Mouse (Mus musculus): Measurements from ENCODE around the gene Kcna4. TPM values are rescaled to one million over a fixed set of nuclear protein-coding genes. Genes with fewer than 3 reads are reported as not detected.

The Kcna4 gene
- polyA plus RNA-seq, 1 experiment from 2014 or later, result 0.05 TPM

DNA sequence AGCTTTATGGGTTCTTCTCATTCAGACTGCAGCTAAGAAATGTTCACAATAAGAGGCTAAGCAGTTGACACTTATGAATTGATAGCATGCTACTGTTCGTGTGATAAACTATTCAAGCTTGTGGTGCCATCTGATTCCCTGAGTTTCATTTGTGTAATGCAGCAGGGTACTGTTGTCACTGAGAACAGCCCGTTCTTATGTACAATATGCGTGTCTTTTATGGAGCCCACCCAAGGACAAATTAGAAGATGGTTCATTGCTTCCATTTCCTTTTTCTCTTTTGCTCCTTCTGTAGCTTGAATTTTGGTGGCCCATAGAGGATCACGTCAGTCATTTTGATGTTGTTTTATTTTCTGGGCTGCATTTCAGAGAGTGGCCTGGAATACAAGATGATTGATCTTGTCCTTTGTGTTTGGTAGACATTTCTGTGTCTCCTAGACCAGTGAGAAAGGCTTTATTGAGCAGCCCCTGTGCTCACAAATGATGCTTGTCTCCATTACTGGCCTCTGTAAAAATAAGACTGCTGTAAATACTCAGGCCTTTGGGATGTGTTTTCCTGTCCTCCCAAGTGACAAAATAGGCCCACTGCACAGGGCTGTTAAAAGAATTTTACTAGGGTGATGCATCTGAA is 31.3 kb downstream of the Kcna4 start:
- Histone ChIP-seq H3K4me1 (replicated peaks) (no peaks in the 10 kb centered on the region), H3K27me3 (no peaks in the 10 kb centered on the region), H3K4me3 (replicated peaks) (no peak overlapping the region), H3K4me2 (no peak overlapping the region), H3K27ac (replicated peaks) (no peak overlapping the region), H3K9me3 (replicated peaks) (no peaks in the 10 kb centered on the region), H3K9ac (no peak overlapping the region), H3K36me3 (replicated peaks) (no peaks in the 10 kb centered on the region)
- 59% methylated on average over 4 of the region's 4 CpGs for WGBS (ENCODE audit: insufficient replicate concordance)
- no peak for ATAC-seq (ENCODE audit: insufficient read depth)

- no peak for ATAC-seq (ENCODE audit: insufficient read depth)
- no peaks in the 10 kb centered on the region for H3K9me3 ChIP-seq (replicated peaks)
- 70% methylated on average over 3 of the region's 3 CpGs for WGBS (ENCODE audit: insufficient replicate concordance)
- no peak overlapping the region for H3K27ac ChIP-seq (replicated peaks)
- no peak overlapping the region for H3K4me3 ChIP-seq (replicated peaks)
- no peak overlapping the region for H3K9ac ChIP-seq
- no peaks in the 10 kb centered on the region for H3K4me1 ChIP-seq (replicated peaks)
- no peak overlapping the region for H3K4me2 ChIP-seq
- no peaks in the 10 kb centered on the region for H3K27me3 ChIP-seq
- no peaks in the 10 kb centered on the region for H3K36me3 ChIP-seq (replicated peaks)
These were observed 33.7 kb downstream of the Kcna4 start for GRCm38 (mm10) chr2:107324090-107324489.

- WGBS (ENCODE audit: insufficient replicate concordance), result 81% methylated on average over 3 of the region's 3 CpGs
- ATAC-seq (ENCODE audit: insufficient read depth), result no peak
- Histone ChIP-seq H3K36me3 (replicated peaks) (no peaks in the 10 kb centered on the region), H3K4me1 (replicated peaks) (no peaks in the 10 kb centered on the region), H3K4me3 (replicated peaks) (no peak overlapping the region), H3K9ac (no peak overlapping the region), H3K27me3 (no peaks in the 10 kb centered on the region), H3K27ac (replicated peaks) (no peak overlapping the region), H3K4me2 (no peak overlapping the region), H3K9me3 (replicated peaks) (no peaks in the 10 kb centered on the region)
These were observed 36.8 kb downstream of the Kcna4 start for GRCm38 (mm10) chr2:107327276-107327675.

GRCm38 (mm10) chr2:107341291-107341690 is 50.9 kb downstream of the Kcna4 start:
- Histone ChIP-seq H3K4me2 (no peak overlapping the region), H3K9me3 (replicated peaks) (no peaks in the 10 kb centered on the region), H3K27ac (replicated peaks) (no peak overlapping the region), H3K27me3 (no peaks in the 10 kb centered on the region), H3K4me3 (replicated peaks) (no peak overlapping the region), H3K9ac (no peak overlapping the region), H3K4me1 (replicated peaks) (no peaks in the 10 kb centered on the region), H3K36me3 (replicated peaks) (no peaks in the 10 kb centered on the region)
- 62% methylated on average over 3 of the region's 3 CpGs for WGBS (ENCODE audit: insufficient replicate concordance)
- ATAC-seq (ENCODE audit: insufficient read depth), result no peak

DNA sequence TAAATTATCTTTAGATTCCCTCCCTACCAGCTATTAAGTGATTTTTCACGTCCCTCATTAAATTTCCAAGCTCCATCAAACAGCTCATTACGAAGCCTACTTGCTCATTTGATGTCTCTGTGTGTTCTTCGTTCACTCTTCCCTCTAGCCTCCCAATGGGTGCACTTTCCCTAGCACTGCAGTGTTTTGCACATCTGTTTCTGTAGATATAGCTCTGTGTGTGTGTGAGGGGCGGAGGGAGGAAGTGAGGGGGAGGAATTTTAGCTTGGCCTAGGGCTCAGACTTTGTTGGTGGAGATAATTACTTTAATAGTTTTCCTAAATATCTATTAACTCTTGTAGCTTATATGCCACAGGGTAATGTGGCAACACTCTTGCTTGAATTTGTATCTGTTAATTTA is 54.4 kb downstream of the Kcna4 start:
- no peak overlapping the region for H3K4me3 ChIP-seq (replicated peaks)
- 44% methylated on average over 4 of the region's 4 CpGs for WGBS (ENCODE audit: insufficient replicate concordance)
- no peaks in the 10 kb centered on the region for H3K9me3 ChIP-seq (replicated peaks)

DNA sequence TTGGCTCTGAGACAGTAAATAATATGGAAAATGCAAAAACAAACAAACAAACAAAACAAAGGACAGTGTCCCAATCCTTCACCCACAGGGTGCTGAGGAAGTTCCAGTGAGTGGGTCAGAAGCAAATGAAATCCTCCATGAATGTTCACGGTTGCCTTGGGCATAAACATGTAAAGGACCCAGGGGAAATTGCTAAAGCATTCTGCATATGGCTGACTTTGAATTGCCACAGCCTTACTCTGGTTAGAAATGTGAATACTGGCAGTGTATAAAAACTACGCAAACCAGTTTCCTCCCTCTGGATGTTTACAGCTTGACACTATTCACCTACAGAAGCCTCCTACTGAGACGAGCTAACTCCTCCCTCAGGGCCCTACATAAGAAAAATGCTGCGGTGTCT is 54.9 kb downstream of the Kcna4 start:
- no peak overlapping the region for H3K4me3 ChIP-seq (replicated peaks)
- no peak overlapping the region for H3K4me2 ChIP-seq
- no peak for ATAC-seq (ENCODE audit: insufficient read depth)
- 62% methylated on average over 4 of the region's 4 CpGs for WGBS (ENCODE audit: insufficient replicate concordance)
- H3K9me3 ChIP-seq (replicated peaks), result no peaks in the 10 kb centered on the region
- H3K27me3 ChIP-seq, result no peaks in the 10 kb centered on the region
- no peaks in the 10 kb centered on the region for H3K36me3 ChIP-seq (replicated peaks)
- H3K27ac ChIP-seq (replicated peaks), result no peak overlapping the region
- H3K9ac ChIP-seq, result no peak overlapping the region
- H3K4me1 ChIP-seq (replicated peaks), result no peaks in the 10 kb centered on the region

More for the DNA sequence above, 54.4 kb downstream of the Kcna4 start:
- Histone ChIP-seq H3K4me1 (replicated peaks) (no peaks in the 10 kb centered on the region), H3K4me2 (no peak overlapping the region), H3K27ac (replicated peaks) (no peak overlapping the region), H3K36me3 (replicated peaks) (no peaks in the 10 kb centered on the region), H3K9ac (no peak overlapping the region), H3K27me3 (no peaks in the 10 kb centered on the region)
- no peak for ATAC-seq (ENCODE audit: insufficient read depth)

Other genes starting within 250 kb of the Kcna4 start
- not detected in 2 replicates for gene Fshb, start 231.0 kb upstream of the Kcna4 start, polyA plus RNA-seq (2015; fragmentation: Nextera tagmentation; extraction: Ambion mirVana)

All from liver, embryonic 15.5 days (tissue).